Mouse (Mus musculus): ENCODE results near the gene Vps16. TPM values are rescaled to one million over a fixed set of nuclear protein-coding genes. Genes with fewer than 3 reads are reported as not detected.

The Vps16 gene
- polyA plus RNA-seq, 1 experiment from 2014 or later = 76.4 TPM

DNA sequence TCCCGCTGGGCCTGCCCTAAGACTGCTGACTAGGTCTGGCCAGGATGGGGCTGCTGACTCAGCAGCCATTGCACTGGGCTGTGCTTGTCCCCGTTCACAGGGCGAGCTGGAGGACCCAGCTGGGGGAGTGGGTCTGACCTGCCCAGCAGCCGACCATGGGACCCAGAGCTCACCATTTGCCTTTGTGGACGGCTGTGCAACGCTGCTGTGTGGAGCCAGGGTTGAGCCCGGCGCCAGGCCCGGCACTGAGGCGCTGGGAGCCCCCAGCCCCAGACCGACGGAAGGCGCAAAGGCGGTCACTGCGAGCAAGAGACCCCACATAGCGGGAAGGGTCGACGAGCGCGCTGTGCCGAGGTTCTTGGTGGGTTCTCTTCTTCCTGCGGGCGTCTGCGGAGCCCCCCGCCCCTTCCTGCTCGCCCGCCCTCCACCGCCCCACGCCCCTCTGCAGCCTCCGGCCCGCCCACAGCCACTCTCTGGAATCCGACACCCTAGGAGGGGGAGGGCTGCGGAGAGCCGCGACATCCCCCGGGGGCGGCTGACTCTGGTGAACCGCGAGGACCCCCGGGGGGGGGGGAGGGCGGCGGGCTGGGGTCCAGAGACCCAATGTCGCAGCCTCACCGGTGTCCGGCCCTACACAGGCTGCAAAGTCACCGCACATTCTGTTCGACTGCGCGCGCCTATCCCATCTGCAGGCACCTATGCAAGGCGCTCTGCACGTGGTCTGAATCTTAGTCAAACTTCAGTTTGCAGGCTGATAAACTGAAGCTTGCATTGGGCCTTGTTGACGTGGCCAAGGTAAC lies 26.8 kb upstream of the Vps16 start, which contains the start of gene Cpxm1:
Gene Cpxm1 (minus strand): TSS at position 389 of the 800 bp plus-strand sequence.
- no peaks in the 10 kb centered on the region for H3K36me3 ChIP-seq (ENCODE audit: control insufficient read depth, insufficient read depth, low read length)
- H3K27ac ChIP-seq (ENCODE audit: low read depth, low read length) = no peak within 1 kb of the TSS
- peak within 1 kb of the TSS; percentile 46 for H3K4me3 ChIP-seq (ENCODE audit: low read depth, low read length)
- H3K4me1 ChIP-seq (ENCODE audit: control insufficient read depth, insufficient read depth, low read length) = peaks cover 8% of the 10 kb centered on the region; the same call in 1 of the 2 replicates
- H3K27me3 ChIP-seq (ENCODE audit: control insufficient read depth, insufficient read depth, low read length) = no peaks in the 10 kb centered on the region
- peak within 1 kb of the TSS; percentile 90 for H3K4me2 ChIP-seq (ENCODE audit: low read depth, low read length)
- peak; percentile 85 for ATAC-seq (ENCODE audit: low read depth)
- H3K9ac ChIP-seq (replicated peaks; ENCODE audit: low read depth, low read length) = peak within 1 kb of the TSS; percentile 68
- under 1% methylated on average over 44 of the region's 53 CpGs for WGBS
- no peaks in the 10 kb centered on the region for H3K9me3 ChIP-seq (ENCODE audit: control insufficient read depth, low read length)

GRCm38 (mm10) chr2:130398091-130398490 lies 26.0 kb upstream of the Vps16 start:
- no peak overlapping the region for H3K4me3 ChIP-seq (ENCODE audit: low read depth, low read length)
- H3K9me3 ChIP-seq (ENCODE audit: control insufficient read depth, low read length) = no peaks in the 10 kb centered on the region
- 14% methylated on average over 13 of the region's 14 CpGs for WGBS
- H3K27me3 ChIP-seq (ENCODE audit: control insufficient read depth, insufficient read depth, low read length) = no peaks in the 10 kb centered on the region
- H3K4me2 ChIP-seq (ENCODE audit: low read depth, low read length) = peak overlapping the region; percentile 90
- peaks cover 8% of the 10 kb centered on the region; the same call in 1 of the 2 replicates for H3K4me1 ChIP-seq (ENCODE audit: control insufficient read depth, insufficient read depth, low read length)
- H3K9ac ChIP-seq (replicated peaks; ENCODE audit: low read depth, low read length) = no peak overlapping the region
- H3K36me3 ChIP-seq (ENCODE audit: control insufficient read depth, insufficient read depth, low read length) = no peaks in the 10 kb centered on the region
- no peak overlapping the region for H3K27ac ChIP-seq (ENCODE audit: low read depth, low read length)
- no peak for ATAC-seq (ENCODE audit: low read depth)

DNA sequence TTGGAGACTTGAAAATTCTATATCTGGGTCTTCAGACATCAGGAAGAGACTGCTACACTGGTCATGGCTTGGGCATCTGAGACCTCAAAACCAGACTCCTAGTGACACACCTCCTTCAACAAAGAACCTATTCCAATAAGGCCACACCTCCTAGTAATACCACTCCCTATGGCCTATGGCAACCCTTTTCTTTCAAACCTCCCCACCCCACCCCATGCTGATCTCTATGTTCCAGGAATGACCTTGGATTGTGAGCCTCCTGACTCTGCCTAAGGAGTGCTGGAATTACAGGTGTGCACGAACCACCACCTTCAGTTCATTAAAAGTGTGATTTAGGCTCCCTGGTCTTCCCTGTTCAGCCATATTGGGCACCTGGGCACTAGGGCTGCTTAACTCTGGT lies 24.1 kb upstream of the Vps16 start:
- Histone ChIP-seq H3K9me3 (ENCODE audit: control insufficient read depth, low read length) (no peaks in the 10 kb centered on the region), H3K9ac (replicated peaks; ENCODE audit: low read depth, low read length) (no peak overlapping the region), H3K4me3 (ENCODE audit: low read depth, low read length) (no peak overlapping the region), H3K27ac (ENCODE audit: low read depth, low read length) (no peak overlapping the region), H3K27me3 (ENCODE audit: control insufficient read depth, insufficient read depth, low read length) (no peaks in the 10 kb centered on the region), H3K4me1 (ENCODE audit: control insufficient read depth, insufficient read depth, low read length) (peaks cover 8% of the 10 kb centered on the region; the same call in 1 of the 2 replicates), H3K36me3 (ENCODE audit: control insufficient read depth, insufficient read depth, low read length) (no peaks in the 10 kb centered on the region), H3K4me2 (ENCODE audit: low read depth, low read length) (no peak overlapping the region)
- 92% methylated on average over 1 of the region's 1 CpGs for WGBS
- no peak for ATAC-seq (ENCODE audit: low read depth)

- ATAC-seq (ENCODE audit: low read depth) = no peak
- no peak overlapping the region for H3K9ac ChIP-seq (replicated peaks; ENCODE audit: low read depth, low read length)
Measured at GRCm38 (mm10) chr2:130401891-130402290, 22.2 kb upstream of the Vps16 start.

DNA sequence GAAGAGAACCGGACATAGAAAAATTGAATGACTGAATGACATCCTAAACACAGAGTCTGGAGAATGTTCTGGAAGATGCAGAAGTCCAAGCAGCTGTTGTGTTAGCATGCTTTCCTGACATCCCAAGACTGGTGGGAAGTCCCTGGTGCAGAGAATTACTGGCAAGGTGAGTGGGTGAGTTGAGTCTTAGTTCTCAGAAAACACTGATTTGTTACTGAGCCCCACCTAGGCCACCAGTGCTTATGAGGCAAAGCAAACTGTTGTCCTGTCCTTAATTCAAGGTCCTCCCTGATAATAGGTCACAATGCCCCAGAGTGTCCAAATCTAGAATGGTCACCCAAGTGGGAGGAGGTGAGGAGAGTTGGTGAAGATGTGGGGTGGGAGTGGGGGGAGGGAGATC lies 19.2 kb upstream of the Vps16 start, which contains the start of the genes Gm28372 and 1700020A23Rik:
Gene Gm28372 (plus strand): TSS at position 301 of the 400 bp plus-strand sequence.
Gene 1700020A23Rik (plus strand): TSS at position 321 of the 400 bp plus-strand sequence.
- Histone ChIP-seq H3K4me3 (ENCODE audit: low read depth, low read length) (no peak within 1 kb of the TSS), H3K4me1 (ENCODE audit: control insufficient read depth, insufficient read depth, low read length) (no peaks in the 10 kb centered on the region), H3K27ac (ENCODE audit: low read depth, low read length) (no peak within 1 kb of the TSS), H3K9ac (replicated peaks; ENCODE audit: low read depth, low read length) (no peak within 1 kb of the TSS), H3K9me3 (ENCODE audit: control insufficient read depth, low read length) (no peaks in the 10 kb centered on the region), H3K36me3 (ENCODE audit: control insufficient read depth, insufficient read depth, low read length) (no peaks in the 10 kb centered on the region), H3K4me2 (ENCODE audit: low read depth, low read length) (no peak within 1 kb of the TSS), H3K27me3 (ENCODE audit: control insufficient read depth, insufficient read depth, low read length) (no peaks in the 10 kb centered on the region)
- ATAC-seq (ENCODE audit: low read depth) = no peak
- WGBS = 81% methylated on average over 1 of the region's 1 CpGs

More at GRCm38 (mm10) chr2:130401891-130402290, 22.2 kb upstream of the Vps16 start:
- H3K9me3 ChIP-seq (ENCODE audit: control insufficient read depth, low read length) = no peaks in the 10 kb centered on the region
- 83% methylated on average over 4 of the region's 4 CpGs for WGBS
- no peak overlapping the region for H3K4me3 ChIP-seq (ENCODE audit: low read depth, low read length)
- no peak overlapping the region for H3K4me2 ChIP-seq (ENCODE audit: low read depth, low read length)
- no peak overlapping the region for H3K27ac ChIP-seq (ENCODE audit: low read depth, low read length)
- no peaks in the 10 kb centered on the region for H3K36me3 ChIP-seq (ENCODE audit: control insufficient read depth, insufficient read depth, low read length)
- peaks cover 7% of the 10 kb centered on the region; the same call in 1 of the 2 replicates for H3K4me1 ChIP-seq (ENCODE audit: control insufficient read depth, insufficient read depth, low read length)
- no peaks in the 10 kb centered on the region for H3K27me3 ChIP-seq (ENCODE audit: control insufficient read depth, insufficient read depth, low read length)

- no peak within 1 kb of the TSS for H3K4me2 ChIP-seq (ENCODE audit: low read depth, low read length)
- 83% methylated on average over 2 of the region's 2 CpGs for WGBS
- H3K9ac ChIP-seq (replicated peaks; ENCODE audit: low read depth, low read length) = no peak within 1 kb of the TSS
- H3K9me3 ChIP-seq (ENCODE audit: control insufficient read depth, low read length) = no peaks in the 10 kb centered on the region
- no peaks in the 10 kb centered on the region for H3K27me3 ChIP-seq (ENCODE audit: control insufficient read depth, insufficient read depth, low read length)
- H3K4me3 ChIP-seq (ENCODE audit: low read depth, low read length) = no peak within 1 kb of the TSS
- H3K27ac ChIP-seq (ENCODE audit: low read depth, low read length) = no peak within 1 kb of the TSS
- H3K4me1 ChIP-seq (ENCODE audit: control insufficient read depth, insufficient read depth, low read length) = no peaks in the 10 kb centered on the region
- no peak for ATAC-seq (ENCODE audit: low read depth)
- no peaks in the 10 kb centered on the region for H3K36me3 ChIP-seq (ENCODE audit: control insufficient read depth, insufficient read depth, low read length)
Measured at GRCm38 (mm10) chr2:130406178-130406577, 18.0 kb upstream of the Vps16 start, which contains the start of gene Tmem239. Gene Tmem239 (plus strand): TSS chr2:130406478.

DNA sequence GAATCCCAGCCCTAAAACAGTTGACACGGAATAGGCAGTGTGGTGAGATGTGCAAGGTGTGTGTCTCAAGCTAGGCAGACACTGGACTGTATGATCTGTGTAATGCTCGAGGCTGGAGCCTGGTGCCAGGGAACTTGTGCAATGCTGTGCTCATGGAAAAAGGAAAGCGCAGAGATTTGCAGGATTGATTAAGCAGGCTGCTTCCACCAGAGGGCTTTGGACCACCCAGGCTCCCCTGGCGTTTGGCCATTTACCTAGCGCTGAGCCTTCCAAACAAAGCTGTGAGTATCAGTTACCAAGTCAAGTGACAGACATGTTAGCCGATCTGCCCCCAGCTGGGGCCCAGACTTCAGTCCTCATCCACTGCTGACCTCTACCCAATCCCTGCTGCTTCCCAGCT lies 15.9 kb upstream of the Vps16 start:
- Histone ChIP-seq H3K4me2 (ENCODE audit: low read depth, low read length) (no peak overlapping the region), H3K36me3 (ENCODE audit: control insufficient read depth, insufficient read depth, low read length) (no peaks in the 10 kb centered on the region)
- WGBS = 34% methylated on average over 6 of the region's 6 CpGs

GRCm38 (mm10) chr2:130411558-130412495 lies 12.3 kb upstream of the Vps16 start:
- Histone ChIP-seq H3K9me3 (ENCODE audit: control insufficient read depth, low read length) (no peaks in the 10 kb centered on the region), H3K4me3 (ENCODE audit: low read depth, low read length) (no peak overlapping the region), H3K4me2 (ENCODE audit: low read depth, low read length) (no peak overlapping the region), H3K27ac (ENCODE audit: low read depth, low read length) (no peak overlapping the region), H3K9ac (replicated peaks; ENCODE audit: low read depth, low read length) (no peak overlapping the region), H3K27me3 (ENCODE audit: control insufficient read depth, insufficient read depth, low read length) (no peaks in the 10 kb centered on the region), H3K36me3 (ENCODE audit: control insufficient read depth, insufficient read depth, low read length) (no peaks in the 10 kb centered on the region), H3K4me1 (ENCODE audit: control insufficient read depth, insufficient read depth, low read length) (no peaks in the 10 kb centered on the region)
- WGBS = 37% methylated on average over 16 of the region's 16 CpGs
- peak; percentile 82 for ATAC-seq (ENCODE audit: low read depth)

More for the DNA sequence above, 15.9 kb upstream of the Vps16 start:
- H3K4me1 ChIP-seq (ENCODE audit: control insufficient read depth, insufficient read depth, low read length) = no peaks in the 10 kb centered on the region
- no peak overlapping the region for H3K4me3 ChIP-seq (ENCODE audit: low read depth, low read length)
- H3K9ac ChIP-seq (replicated peaks; ENCODE audit: low read depth, low read length) = no peak overlapping the region
- no peak overlapping the region for H3K27ac ChIP-seq (ENCODE audit: low read depth, low read length)
- no peaks in the 10 kb centered on the region for H3K27me3 ChIP-seq (ENCODE audit: control insufficient read depth, insufficient read depth, low read length)
- H3K9me3 ChIP-seq (ENCODE audit: control insufficient read depth, low read length) = no peaks in the 10 kb centered on the region
- ATAC-seq (ENCODE audit: low read depth) = no peak

Measured in neural tube, embryonic 14.5 days (tissue).